Mouse (Mus musculus): Measurements from ENCODE around the gene Chst10. TPM values are rescaled to one million over a fixed set of nuclear protein-coding genes. Genes with fewer than 3 reads are reported as not detected.
A peak's percentile ranks its signal among the peaks of the same experiment; 100 is the strongest.

Chst10 gene
- polyA plus RNA-seq, 1 experiment from 2014 or later: 10.8 TPM

- Histone ChIP-seq H3K4me3 (ENCODE audit: low read depth, low read length) (no peak overlapping the region), H3K27me3 (ENCODE audit: control insufficient read depth, insufficient read depth, low read length) (no peaks in the 10 kb centered on the region), H3K9ac (replicated peaks; ENCODE audit: low read length) (no peak overlapping the region), H3K9me3 (replicated peaks; ENCODE audit: control insufficient read depth, low read length) (no peaks in the 10 kb centered on the region), H3K36me3 (replicated peaks; ENCODE audit: control insufficient read depth, insufficient read depth, low read depth, low read length) (no peaks in the 10 kb centered on the region), H3K4me1 (ENCODE audit: control insufficient read depth, insufficient read depth, low read length) (no peaks in the 10 kb centered on the region), H3K4me2 (ENCODE audit: low read depth, low read length) (no peak overlapping the region), H3K27ac (replicated peaks; ENCODE audit: low read depth, low read length) (no peak overlapping the region)
- WGBS: 82% methylated on average over 9 of the region's 9 CpGs
- no peak for ATAC-seq (replicated peaks; ENCODE audit: insufficient number of reproducible peaks, low FRiP score, low TSS enrichment, low read depth)
- DNase-seq (ENCODE audit: low spot score): no peak
Measured at GRCm38 (mm10) chr1:38864341-38864740, 33.6 kb downstream of the Chst10 start.

- H3K27ac ChIP-seq (replicated peaks; ENCODE audit: low read depth, low read length): no peak overlapping the region
Measured at GRCm38 (mm10) chr1:38862213-38862612, 35.7 kb downstream of the Chst10 start.

GRCm38 (mm10) chr1:38860867-38861524 lies 37.0 kb downstream of the Chst10 start:
- H3K9me3 ChIP-seq (replicated peaks; ENCODE audit: control insufficient read depth, low read length): no peaks in the 10 kb centered on the region
- no peaks in the 10 kb centered on the region for H3K36me3 ChIP-seq (replicated peaks; ENCODE audit: control insufficient read depth, insufficient read depth, low read depth, low read length)
- H3K9ac ChIP-seq (replicated peaks; ENCODE audit: low read length): no peak overlapping the region
- ATAC-seq (replicated peaks; ENCODE audit: insufficient number of reproducible peaks, low FRiP score, low TSS enrichment, low read depth) (no peak), DNase-seq (ENCODE audit: low spot score) (no peak)
- no peak overlapping the region for H3K27ac ChIP-seq (replicated peaks; ENCODE audit: low read depth, low read length)
- no peak overlapping the region for H3K4me3 ChIP-seq (ENCODE audit: low read depth, low read length)
- WGBS: 84% methylated on average over 9 of the region's 9 CpGs
- H3K27me3 ChIP-seq (ENCODE audit: control insufficient read depth, insufficient read depth, low read length): no peaks in the 10 kb centered on the region
- H3K4me1 ChIP-seq (ENCODE audit: control insufficient read depth, insufficient read depth, low read length): no peaks in the 10 kb centered on the region
- no peak overlapping the region for H3K4me2 ChIP-seq (ENCODE audit: low read depth, low read length)

More at GRCm38 (mm10) chr1:38862213-38862612, 35.7 kb downstream of the Chst10 start:
- Histone ChIP-seq H3K4me2 (ENCODE audit: low read depth, low read length) (no peak overlapping the region), H3K36me3 (replicated peaks; ENCODE audit: control insufficient read depth, insufficient read depth, low read depth, low read length) (no peaks in the 10 kb centered on the region), H3K27me3 (ENCODE audit: control insufficient read depth, insufficient read depth, low read length) (no peaks in the 10 kb centered on the region), H3K9ac (replicated peaks; ENCODE audit: low read length) (no peak overlapping the region), H3K4me1 (ENCODE audit: control insufficient read depth, insufficient read depth, low read length) (no peaks in the 10 kb centered on the region), H3K4me3 (ENCODE audit: low read depth, low read length) (no peak overlapping the region), H3K9me3 (replicated peaks; ENCODE audit: control insufficient read depth, low read length) (no peaks in the 10 kb centered on the region)
- WGBS: 12% methylated on average over 4 of the region's 4 CpGs
- ATAC-seq (replicated peaks; ENCODE audit: insufficient number of reproducible peaks, low FRiP score, low TSS enrichment, low read depth): no peak
- DNase-seq (ENCODE audit: low spot score): peak; percentile 15

GRCm38 (mm10) chr1:38860207-38860606 lies 37.8 kb downstream of the Chst10 start:
- H3K27ac ChIP-seq (replicated peaks; ENCODE audit: low read depth, low read length): no peak overlapping the region
- no peak for ATAC-seq (replicated peaks; ENCODE audit: insufficient number of reproducible peaks, low FRiP score, low TSS enrichment, low read depth)
- DNase-seq (ENCODE audit: low spot score): no peak
- H3K36me3 ChIP-seq (replicated peaks; ENCODE audit: control insufficient read depth, insufficient read depth, low read depth, low read length): no peaks in the 10 kb centered on the region
- no peak overlapping the region for H3K4me3 ChIP-seq (ENCODE audit: low read depth, low read length)
- H3K9me3 ChIP-seq (replicated peaks; ENCODE audit: control insufficient read depth, low read length): no peaks in the 10 kb centered on the region
- H3K4me2 ChIP-seq (ENCODE audit: low read depth, low read length): no peak overlapping the region
- no peaks in the 10 kb centered on the region for H3K27me3 ChIP-seq (ENCODE audit: control insufficient read depth, insufficient read depth, low read length)
- H3K4me1 ChIP-seq (ENCODE audit: control insufficient read depth, insufficient read depth, low read length): no peaks in the 10 kb centered on the region
- no peak overlapping the region for H3K9ac ChIP-seq (replicated peaks; ENCODE audit: low read length)
- WGBS: 86% methylated on average over 5 of the region's 5 CpGs

GRCm38 (mm10) chr1:38856196-38856595 lies 41.8 kb downstream of the Chst10 start:
- WGBS: 18% methylated on average over 3 of the region's 3 CpGs
- Histone ChIP-seq H3K9ac (replicated peaks; ENCODE audit: low read length) (no peak overlapping the region), H3K36me3 (replicated peaks; ENCODE audit: control insufficient read depth, insufficient read depth, low read depth, low read length) (no peaks in the 10 kb centered on the region), H3K4me3 (ENCODE audit: low read depth, low read length) (no peak overlapping the region), H3K27me3 (ENCODE audit: control insufficient read depth, insufficient read depth, low read length) (no peaks in the 10 kb centered on the region), H3K4me1 (ENCODE audit: control insufficient read depth, insufficient read depth, low read length) (no peaks in the 10 kb centered on the region), H3K27ac (replicated peaks; ENCODE audit: low read depth, low read length) (no peak overlapping the region), H3K9me3 (replicated peaks; ENCODE audit: control insufficient read depth, low read length) (no peaks in the 10 kb centered on the region), H3K4me2 (ENCODE audit: low read depth, low read length) (no peak overlapping the region)
- ATAC-seq (replicated peaks; ENCODE audit: insufficient number of reproducible peaks, low FRiP score, low TSS enrichment, low read depth) (no peak), DNase-seq (ENCODE audit: low spot score) (peak; percentile 82)

- WGBS: 68% methylated on average over 2 of the region's 2 CpGs
- no peaks in the 10 kb centered on the region for H3K27me3 ChIP-seq (ENCODE audit: control insufficient read depth, insufficient read depth, low read length)
Measured at GRCm38 (mm10) chr1:38852250-38852649, 45.7 kb downstream of the Chst10 start.

GRCm38 (mm10) chr1:38850650-38851049 lies 47.3 kb downstream of the Chst10 start:
- no peak overlapping the region for H3K27ac ChIP-seq (replicated peaks; ENCODE audit: low read depth, low read length)
- H3K27me3 ChIP-seq (ENCODE audit: control insufficient read depth, insufficient read depth, low read length): no peaks in the 10 kb centered on the region
- H3K4me1 ChIP-seq (ENCODE audit: control insufficient read depth, insufficient read depth, low read length): no peaks in the 10 kb centered on the region
- H3K9me3 ChIP-seq (replicated peaks; ENCODE audit: control insufficient read depth, low read length): no peaks in the 10 kb centered on the region
- no peaks in the 10 kb centered on the region for H3K36me3 ChIP-seq (replicated peaks; ENCODE audit: control insufficient read depth, insufficient read depth, low read depth, low read length)
- 81% methylated on average over 2 of the region's 2 CpGs for whole genome bisulfite sequencing
- DNase-seq (ENCODE audit: low spot score) (no peak), ATAC-seq (replicated peaks; ENCODE audit: insufficient number of reproducible peaks, low FRiP score, low TSS enrichment, low read depth) (no peak)
- H3K4me3 ChIP-seq (ENCODE audit: low read depth, low read length): no peak overlapping the region
- no peak overlapping the region for H3K4me2 ChIP-seq (ENCODE audit: low read depth, low read length)
- H3K9ac ChIP-seq (replicated peaks; ENCODE audit: low read length): no peak overlapping the region

More at GRCm38 (mm10) chr1:38852250-38852649, 45.7 kb downstream of the Chst10 start:
- Histone ChIP-seq H3K4me1 (ENCODE audit: control insufficient read depth, insufficient read depth, low read length) (no peaks in the 10 kb centered on the region), H3K36me3 (replicated peaks; ENCODE audit: control insufficient read depth, insufficient read depth, low read depth, low read length) (no peaks in the 10 kb centered on the region), H3K27ac (replicated peaks; ENCODE audit: low read depth, low read length) (no peak overlapping the region), H3K4me3 (ENCODE audit: low read depth, low read length) (no peak overlapping the region), H3K4me2 (ENCODE audit: low read depth, low read length) (no peak overlapping the region), H3K9ac (replicated peaks; ENCODE audit: low read length) (no peak overlapping the region), H3K9me3 (replicated peaks; ENCODE audit: control insufficient read depth, low read length) (no peaks in the 10 kb centered on the region)
- ATAC-seq (replicated peaks; ENCODE audit: insufficient number of reproducible peaks, low FRiP score, low TSS enrichment, low read depth) (no peak), DNase-seq (ENCODE audit: low spot score) (no peak)

GRCm38 (mm10) chr1:38848451-38849289 lies 49.3 kb downstream of the Chst10 start:
- H3K4me2 ChIP-seq (ENCODE audit: low read depth, low read length): no peak overlapping the region
- no peaks in the 10 kb centered on the region for H3K36me3 ChIP-seq (replicated peaks; ENCODE audit: control insufficient read depth, insufficient read depth, low read depth, low read length)
- no peak overlapping the region for H3K9ac ChIP-seq (replicated peaks; ENCODE audit: low read length)
- H3K4me1 ChIP-seq (ENCODE audit: control insufficient read depth, insufficient read depth, low read length): no peaks in the 10 kb centered on the region
- H3K27me3 ChIP-seq (ENCODE audit: control insufficient read depth, insufficient read depth, low read length): no peaks in the 10 kb centered on the region
- H3K4me3 ChIP-seq (ENCODE audit: low read depth, low read length): no peak overlapping the region
- no peak overlapping the region for H3K27ac ChIP-seq (replicated peaks; ENCODE audit: low read depth, low read length)
- DNase-seq (ENCODE audit: low spot score): no peak
- H3K9me3 ChIP-seq (replicated peaks; ENCODE audit: control insufficient read depth, low read length): no peaks in the 10 kb centered on the region
- no peak for ATAC-seq (replicated peaks; ENCODE audit: insufficient number of reproducible peaks, low FRiP score, low TSS enrichment, low read depth)
- 73% methylated on average over 2 of the region's 2 CpGs for WGBS

Data from embryonic facial prominence, embryonic 11.5 days (tissue).